Mouse (Mus musculus) testis, adult 2 months (tissue): ENCODE results near the gene Vti1a. TPM values are rescaled to one million over a fixed set of nuclear protein-coding genes. Genes with fewer than 3 reads are reported as not detected.

Experiments
- H3K27ac ChIP-seq: fragments of 200-500 bp; 2 replicates; pipeline ENCODE4 v1.5.1; 2012; ENCODE audit warnings: low read depth, low read length; ENCODE audit not compliant: control insufficient read depth, insufficient read depth
- H3K27me3 ChIP-seq: fragments of 200-500 bp; 2 replicates; pipeline ENCODE4 v1.6.1; 2012; ENCODE audit warnings: mild to moderate bottlenecking, low read length, moderate library complexity; ENCODE audit not compliant: control insufficient read depth, insufficient read depth
- H3K36me3 ChIP-seq: fragments of 200-500 bp; 2 replicates; pipeline ENCODE4 v1.6.1; 2012; ENCODE audit warnings: mild to moderate bottlenecking, low read length; ENCODE audit not compliant: control insufficient read depth, insufficient read depth
- H3K4me1 ChIP-seq: fragments of 200-500 bp; 2 replicates; pipeline ENCODE4 v1.6.1; 2012; ENCODE audit warnings: low read length; ENCODE audit not compliant: control insufficient read depth, insufficient read depth
- H3K4me3 ChIP-seq: fragments of 200-500 bp; 2 replicates; pipeline ENCODE4 v1.5.1; 2012; ENCODE audit warnings: low read depth, mild to moderate bottlenecking, low read length, moderate library complexity, mixed read lengths; ENCODE audit not compliant: control insufficient read depth
- CTCF ChIP-seq: fragments of 200-500 bp; IDR thresholded peaks from 2 replicates; pipeline ENCODE4 v1.5.1; 2012; ENCODE audit warnings: low read depth, mild to moderate bottlenecking, inconsistent platforms, low read length, moderate library complexity; ENCODE audit not compliant: control insufficient read depth, insufficient read depth, insufficient replicate concordance
- POLR2A ChIP-seq: fragments of 200-500 bp; IDR thresholded peaks from 2 replicates; pipeline ENCODE4 v1.6.1; 2012; ENCODE audit warnings: low read depth, mild to moderate bottlenecking, inconsistent platforms, low read length, moderate library complexity; ENCODE audit not compliant: control insufficient read depth
- polyA plus RNA-seq: library from polyadenylated mRNA; depleted of rRNA; stranded (reverse); fragments of >200 nt; gene quantifications from 2 replicates; pipeline ENCODE4 v1.2.3, GENCODE M21; 2012

Vti1a gene
- polyA plus RNA-seq, 1 experiment, result 4.7 TPM

DNA sequence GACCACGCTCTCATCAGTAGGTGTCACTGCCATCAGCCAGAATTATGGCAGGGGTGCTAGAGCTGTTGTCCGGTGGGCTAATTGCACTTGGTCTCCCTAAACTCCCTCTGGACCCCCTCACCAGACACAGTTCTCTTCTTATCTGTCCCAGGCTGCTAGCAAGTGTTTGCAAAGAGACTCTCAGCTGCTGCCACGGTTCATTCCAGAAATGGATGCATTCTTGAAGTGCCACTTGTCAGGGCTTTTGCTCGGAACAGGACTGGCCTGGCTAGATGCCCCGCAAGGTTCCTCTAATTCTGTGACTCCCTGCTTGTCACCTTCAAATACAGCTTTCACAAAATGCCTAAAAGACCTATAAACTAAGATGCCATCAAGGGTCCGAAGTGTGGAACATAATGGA, 280.7 kb downstream of the Vti1a start:
- TF ChIP-seq CTCF, result no peak
- no peak for TF ChIP-seq POLR2A
- no peak overlapping the region for H3K4me3 ChIP-seq
- no peaks in the 10 kb centered on the region for H3K27me3 ChIP-seq
- H3K4me1 ChIP-seq, result no peaks in the 10 kb centered on the region; the same call in 1 of the 2 replicates
- no peak overlapping the region for H3K27ac ChIP-seq
- no peaks in the 10 kb centered on the region for H3K36me3 ChIP-seq

DNA sequence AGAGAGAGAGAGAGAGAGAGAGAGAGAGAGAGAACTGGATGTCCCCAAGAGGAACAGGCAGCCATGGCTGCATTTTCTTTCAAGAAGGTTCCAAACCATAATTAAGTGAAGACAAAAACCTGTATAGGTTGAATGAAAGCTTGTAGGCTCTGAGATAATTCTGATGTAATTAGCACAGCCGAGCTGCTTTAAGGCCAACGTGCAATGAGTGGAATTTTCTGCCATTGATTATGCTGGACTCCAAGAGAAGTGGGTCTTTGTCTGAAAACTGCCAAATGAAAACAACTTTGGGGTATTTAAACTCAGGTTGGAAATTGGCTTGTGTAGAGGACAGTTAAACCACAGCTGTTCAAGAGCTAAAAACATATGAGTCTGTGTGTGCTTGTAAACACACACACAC, 281.2 kb downstream of the Vti1a start:
- H3K4me3 ChIP-seq, result no peak overlapping the region
- no peaks in the 10 kb centered on the region for H3K36me3 ChIP-seq
- TF ChIP-seq CTCF (no peak), POLR2A (no peak)
- no peak overlapping the region for H3K27ac ChIP-seq
- no peaks in the 10 kb centered on the region; the same call in 1 of the 2 replicates for H3K4me1 ChIP-seq
- no peaks in the 10 kb centered on the region for H3K27me3 ChIP-seq

GRCm38 (mm10) chr19:55597951-55598350, 281.9 kb downstream of the Vti1a start:
- no peak overlapping the region for H3K4me3 ChIP-seq
- H3K27ac ChIP-seq, result no peak overlapping the region
- H3K27me3 ChIP-seq, result no peaks in the 10 kb centered on the region
- no peaks in the 10 kb centered on the region for H3K36me3 ChIP-seq
- H3K4me1 ChIP-seq, result no peaks in the 10 kb centered on the region; the same call in 1 of the 2 replicates
- no peak for TF ChIP-seq CTCF
- no peak for TF ChIP-seq POLR2A

DNA sequence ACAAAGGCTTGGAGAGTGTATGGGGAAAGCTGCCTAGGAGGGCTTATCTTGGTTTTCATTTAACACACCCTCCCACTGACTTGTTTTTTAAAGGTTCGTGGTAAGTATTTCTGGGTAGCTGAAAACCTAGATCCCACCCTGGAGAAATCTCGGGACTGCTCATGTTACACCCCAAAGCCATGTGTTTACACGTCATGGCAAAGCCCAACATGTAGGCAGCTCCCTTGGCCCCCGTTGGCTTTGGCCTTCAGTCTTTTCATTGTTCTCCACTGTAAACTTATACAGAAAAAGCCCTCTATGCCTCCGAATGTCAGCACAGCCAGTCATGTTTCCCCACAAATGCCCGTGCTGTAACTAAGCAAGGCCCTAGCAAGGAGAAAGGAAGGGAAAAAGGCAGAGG, 283.0 kb downstream of the Vti1a start:
- H3K27me3 ChIP-seq, result no peaks in the 10 kb centered on the region
- H3K27ac ChIP-seq, result no peak overlapping the region
- no peaks in the 10 kb centered on the region for H3K36me3 ChIP-seq
- TF ChIP-seq POLR2A, result no peak
- TF ChIP-seq CTCF, result no peak
- H3K4me3 ChIP-seq, result no peak overlapping the region
- no peaks in the 10 kb centered on the region; the same call in 1 of the 2 replicates for H3K4me1 ChIP-seq

- Histone ChIP-seq H3K27me3 (no peaks in the 10 kb centered on the region), H3K36me3 (no peaks in the 10 kb centered on the region), H3K4me3 (no peak overlapping the region), H3K4me1 (no peaks in the 10 kb centered on the region; the same call in 1 of the 2 replicates), H3K27ac (no peak overlapping the region)
- TF ChIP-seq CTCF, result no peak
- no peak for TF ChIP-seq POLR2A
Measured at GRCm38 (mm10) chr19:55607725-55608124, 291.6 kb downstream of the Vti1a start.

GRCm38 (mm10) chr19:55608858-55609375, 292.8 kb downstream of the Vti1a start:
- Histone ChIP-seq H3K4me3 (no peak overlapping the region), H3K4me1 (no peaks in the 10 kb centered on the region; the same call in 1 of the 2 replicates), H3K27ac (no peak overlapping the region), H3K27me3 (no peaks in the 10 kb centered on the region), H3K36me3 (no peaks in the 10 kb centered on the region)
- TF ChIP-seq POLR2A, result no peak

DNA sequence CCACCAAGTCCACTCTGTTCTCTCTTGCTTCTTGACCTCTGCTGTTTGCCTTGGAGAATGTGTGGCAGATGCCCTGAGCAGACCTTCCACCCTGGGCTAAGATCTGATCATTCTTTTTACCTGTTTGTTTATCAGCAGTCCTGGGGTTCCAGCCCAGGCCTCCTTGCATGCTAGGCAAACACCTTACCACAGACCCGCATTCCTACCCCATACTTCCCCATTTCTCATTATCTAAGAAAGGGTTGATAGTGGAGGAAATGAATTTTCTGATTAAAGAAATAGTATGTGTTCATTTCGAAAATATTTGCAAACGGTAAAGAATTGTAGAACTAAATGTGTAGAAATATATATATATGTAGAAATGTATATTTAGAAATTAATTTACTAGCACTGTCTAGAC, 293.7 kb downstream of the Vti1a start:
- Histone ChIP-seq H3K27me3 (no peaks in the 10 kb centered on the region), H3K4me3 (no peak overlapping the region), H3K4me1 (no peaks in the 10 kb centered on the region; the same call in 1 of the 2 replicates), H3K36me3 (no peaks in the 10 kb centered on the region), H3K27ac (no peak overlapping the region)
- TF ChIP-seq POLR2A (no peak), CTCF (no peak)

DNA sequence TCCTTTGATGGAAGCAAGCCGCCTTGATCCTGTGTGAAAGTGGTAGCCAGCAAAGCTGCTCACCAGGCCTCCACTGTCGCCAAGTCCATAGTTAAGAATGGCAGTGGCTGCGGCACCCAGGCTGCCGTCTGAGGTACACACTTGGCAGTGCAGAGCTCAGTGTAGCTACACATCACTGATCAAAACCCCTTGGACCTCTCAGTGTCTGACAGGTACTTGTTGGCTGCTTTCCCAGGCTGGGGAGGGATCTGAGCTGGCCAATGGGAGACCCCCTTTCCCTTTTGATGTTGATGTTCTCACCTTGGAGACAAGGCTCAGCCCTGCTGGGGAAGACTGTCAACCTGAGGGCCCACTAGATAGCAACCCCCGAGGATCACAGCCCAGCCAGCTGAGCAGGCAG, 299.6 kb downstream of the Vti1a start:
- Histone ChIP-seq H3K4me3 (no peak overlapping the region), H3K27ac (no peak overlapping the region), H3K27me3 (no peaks in the 10 kb centered on the region), H3K36me3 (no peaks in the 10 kb centered on the region), H3K4me1 (no peaks in the 10 kb centered on the region; the same call in 1 of the 2 replicates)
- no peak for TF ChIP-seq CTCF
- TF ChIP-seq POLR2A, result no peak
